Mouse (Mus musculus): ENCODE measurements around the gene Mest.

GRCm38 (mm10) chr6:30673764-30674561 lies 49.4 kb upstream of the Mest start:
- TF ChIP-seq CTCF (IDR thresholded peaks at IDR 0.05; ENCODE audit: low read depth) (no peak), EP300 (optimal IDR thresholded peaks at IDR 0.05) (no peak)

Measured in stomach, postnatal 0 days (tissue).